Mouse (Mus musculus): Measurements from ENCODE around the gene Crispld2.

Crispld2 gene

GRCm38 (mm10) chr8:119988087-119988486 lies 4.2 kb upstream of the Crispld2 start:
- in situ Hi-C loops (cut with MboI; ENCODE audit: low pct_unique_long_range_greater_than_20kb in 1 of 2, low sequenced_read_pairs in 2 of 2, unreplicated experiment in 1 of 2) = no loop called here

GRCm38 (mm10) chr8:119994114-119994513 lies 1.9 kb downstream of the Crispld2 start:
- in situ Hi-C loops (cut with MboI; ENCODE audit: low pct_unique_long_range_greater_than_20kb in 1 of 2, low sequenced_read_pairs in 2 of 2, unreplicated experiment in 1 of 2) = no loop called here

GRCm38 (mm10) chr8:119994556-119994955 lies 2.3 kb downstream of the Crispld2 start:
- in situ Hi-C loops (cut with MboI; ENCODE audit: low pct_unique_long_range_greater_than_20kb in 1 of 2, low sequenced_read_pairs in 2 of 2, unreplicated experiment in 1 of 2) = no loop called here

- in situ Hi-C loops (cut with MboI; ENCODE audit: low pct_unique_long_range_greater_than_20kb in 1 of 2, low sequenced_read_pairs in 2 of 2, unreplicated experiment in 1 of 2) = no loop called here
These were observed 5.0 kb downstream of the Crispld2 start for GRCm38 (mm10) chr8:119997266-119997665.

- in situ Hi-C loops (cut with MboI; ENCODE audit: low pct_unique_long_range_greater_than_20kb in 1 of 2, low sequenced_read_pairs in 2 of 2, unreplicated experiment in 1 of 2) = no loop called here
These were observed 8.2 kb downstream of the Crispld2 start for GRCm38 (mm10) chr8:120000461-120000860.

- in situ Hi-C loops (cut with MboI; ENCODE audit: low pct_unique_long_range_greater_than_20kb in 1 of 2, low sequenced_read_pairs in 2 of 2, unreplicated experiment in 1 of 2) = no loop called here
These were observed 9.5 kb downstream of the Crispld2 start for GRCm38 (mm10) chr8:120001712-120002111.

GRCm38 (mm10) chr8:120002348-120002747 lies 10.1 kb downstream of the Crispld2 start:
- in situ Hi-C loops (cut with MboI; ENCODE audit: low pct_unique_long_range_greater_than_20kb in 1 of 2, low sequenced_read_pairs in 2 of 2, unreplicated experiment in 1 of 2) = no loop called here

GRCm38 (mm10) chr8:120004154-120004702 lies 12.0 kb downstream of the Crispld2 start:
- in situ Hi-C loops (cut with MboI; ENCODE audit: low pct_unique_long_range_greater_than_20kb in 1 of 2, low sequenced_read_pairs in 2 of 2, unreplicated experiment in 1 of 2) = no loop called here

GRCm38 (mm10) chr8:120004705-120005381 lies 12.6 kb downstream of the Crispld2 start:
- in situ Hi-C loops (cut with MboI; ENCODE audit: low pct_unique_long_range_greater_than_20kb in 1 of 2, low sequenced_read_pairs in 2 of 2, unreplicated experiment in 1 of 2) = no loop called here

- in situ Hi-C loops (cut with MboI; ENCODE audit: low pct_unique_long_range_greater_than_20kb in 1 of 2, low sequenced_read_pairs in 2 of 2, unreplicated experiment in 1 of 2) = no loop called here
These were observed 14.5 kb downstream of the Crispld2 start for GRCm38 (mm10) chr8:120006645-120007160.

- in situ Hi-C loops (cut with MboI; ENCODE audit: low pct_unique_long_range_greater_than_20kb in 1 of 2, low sequenced_read_pairs in 2 of 2, unreplicated experiment in 1 of 2) = no loop called here
These were observed 14.9 kb downstream of the Crispld2 start for GRCm38 (mm10) chr8:120007178-120007577.

- in situ Hi-C loops (cut with MboI; ENCODE audit: low pct_unique_long_range_greater_than_20kb in 1 of 2, low sequenced_read_pairs in 2 of 2, unreplicated experiment in 1 of 2) = no loop called here
These were observed 17.0 kb downstream of the Crispld2 start for GRCm38 (mm10) chr8:120009284-120009683.

GRCm38 (mm10) chr8:120012491-120012890 lies 20.3 kb downstream of the Crispld2 start:
- in situ Hi-C loops (cut with MboI; ENCODE audit: low pct_unique_long_range_greater_than_20kb in 1 of 2, low sequenced_read_pairs in 2 of 2, unreplicated experiment in 1 of 2) = no loop called here

- in situ Hi-C loops (cut with MboI; ENCODE audit: low pct_unique_long_range_greater_than_20kb in 1 of 2, low sequenced_read_pairs in 2 of 2, unreplicated experiment in 1 of 2) = no loop called here
These were observed 20.7 kb downstream of the Crispld2 start for GRCm38 (mm10) chr8:120012927-120013326.

GRCm38 (mm10) chr8:120014267-120015023 lies 22.2 kb downstream of the Crispld2 start:
- in situ Hi-C loops (cut with MboI; ENCODE audit: low pct_unique_long_range_greater_than_20kb in 1 of 2, low sequenced_read_pairs in 2 of 2, unreplicated experiment in 1 of 2) = no loop called here

GRCm38 (mm10) chr8:120015916-120016315 lies 23.7 kb downstream of the Crispld2 start:
- in situ Hi-C loops (cut with MboI; ENCODE audit: low pct_unique_long_range_greater_than_20kb in 1 of 2, low sequenced_read_pairs in 2 of 2, unreplicated experiment in 1 of 2) = no loop called here

- in situ Hi-C loops (cut with MboI; ENCODE audit: low pct_unique_long_range_greater_than_20kb in 1 of 2, low sequenced_read_pairs in 2 of 2, unreplicated experiment in 1 of 2) = no loop called here
These were observed 24.2 kb downstream of the Crispld2 start for GRCm38 (mm10) chr8:120016424-120016823.

GRCm38 (mm10) chr8:120017349-120017748 lies 25.1 kb downstream of the Crispld2 start:
- in situ Hi-C loops (cut with MboI; ENCODE audit: low pct_unique_long_range_greater_than_20kb in 1 of 2, low sequenced_read_pairs in 2 of 2, unreplicated experiment in 1 of 2) = no loop called here

GRCm38 (mm10) chr8:120017786-120018185 lies 25.5 kb downstream of the Crispld2 start:
- in situ Hi-C loops (cut with MboI; ENCODE audit: low pct_unique_long_range_greater_than_20kb in 1 of 2, low sequenced_read_pairs in 2 of 2, unreplicated experiment in 1 of 2) = no loop called here

Data from mouse embryonic stem cell (cell line).